Mouse (Mus musculus): ENCODE data around the gene Fam186a. TPM values are rescaled to one million over a fixed set of nuclear protein-coding genes. Genes with fewer than 3 reads are reported as not detected.
"Not testable (repeated sequence)": the region's sequence is repeated elsewhere in the genome, so short reads cannot be mapped to it uniquely, and the experiment has no call there.

The Fam186a gene
- total RNA-seq, 1 experiment = 0.13 TPM

- DNase-seq (ENCODE audit: low read depth, low spot score) = no peak
- Histone ChIP-seq H3K9me3 (ENCODE audit: control insufficient read depth, insufficient read depth, low read depth, low read length) (no peaks in the 10 kb centered on the region), H3K9ac (ENCODE audit: insufficient read depth, low read depth, low read length, poor library complexity, severe bottlenecking) (no peak overlapping the region), H3K4me3 (ENCODE audit: insufficient read depth in 1 of 2, low read depth in 1 of 2, low read length in 2 of 2, poor library complexity in 1 of 2, severe bottlenecking in 1 of 2) (no peak overlapping the region), H3K27ac (ENCODE audit: insufficient read depth, low read depth, low read length, poor library complexity, severe bottlenecking) (no peak overlapping the region), H3K36me3 (ENCODE audit: control insufficient read depth, insufficient read depth, low read length, poor library complexity, severe bottlenecking) (peaks cover 14% of the 10 kb centered on the region), H3K4me1 (ENCODE audit: control insufficient read depth in 2 of 2, insufficient read depth in 2 of 2, low read length in 2 of 2, poor library complexity in 1 of 2) (no peaks in the 10 kb centered on the region)
- in situ Hi-C loops (cut with MboI; ENCODE audit: low sequenced_read_pairs in 2 of 2, unreplicated experiment in 2 of 2) = no loop called here
- no peak for TF ChIP-seq ZC3H11A (IDR thresholded peaks at IDR 0.05; ENCODE audit: borderline replicate concordance, low read depth, low read length)
- TF ChIP-seq ZNF384 (IDR thresholded peaks at IDR 0.05; ENCODE audit: low read depth, low read length) = peak; percentile 69; the same call in 1 of the 2 replicates
Measured at GRCm38 (mm10) chr15:99997114-99997804, 30.4 kb upstream of the Fam186a start.

GRCm38 (mm10) chr15:99993100-99993499 lies 26.2 kb upstream of the Fam186a start:
- H3K36me3 ChIP-seq (ENCODE audit: control insufficient read depth, insufficient read depth, low read length, poor library complexity, severe bottlenecking) = peaks cover 12% of the 10 kb centered on the region

GRCm38 (mm10) chr15:99979715-99980114 lies 12.9 kb upstream of the Fam186a start:
- Histone ChIP-seq H3K9ac (ENCODE audit: insufficient read depth, low read depth, low read length, poor library complexity, severe bottlenecking) (no peak overlapping the region), H3K9me3 (ENCODE audit: control insufficient read depth, insufficient read depth, low read depth, low read length) (no peaks in the 10 kb centered on the region), H3K4me1 (ENCODE audit: control insufficient read depth in 2 of 2, insufficient read depth in 2 of 2, low read length in 2 of 2, poor library complexity in 1 of 2) (peaks cover 2% of the 10 kb centered on the region in 2 experiments; a peak in 3 of 4 replicates), H3K4me3 (ENCODE audit: insufficient read depth in 1 of 2, low read depth in 1 of 2, low read length in 2 of 2, poor library complexity in 1 of 2, severe bottlenecking in 1 of 2) (no peak overlapping the region), H3K36me3 (ENCODE audit: control insufficient read depth, insufficient read depth, low read length, poor library complexity, severe bottlenecking) (no peaks in the 10 kb centered on the region; the same call in none of the 2 replicates), H3K27ac (ENCODE audit: insufficient read depth, low read depth, low read length, poor library complexity, severe bottlenecking) (no peak overlapping the region)
- TF ChIP-seq ZC3H11A (IDR thresholded peaks at IDR 0.05; ENCODE audit: borderline replicate concordance, low read depth, low read length) = no peak
- TF ChIP-seq ZNF384 (IDR thresholded peaks at IDR 0.05; ENCODE audit: low read depth, low read length) = no peak
- no peak for TF ChIP-seq CHD2 (IDR thresholded peaks at IDR 0.05; ENCODE audit: low read depth, low read length)
- no peak for TF ChIP-seq MAFK (IDR thresholded peaks at IDR 0.05; ENCODE audit: insufficient read depth, low read depth, low read length)
- no peak for TF ChIP-seq HCFC1 (IDR thresholded peaks at IDR 0.05; ENCODE audit: borderline replicate concordance, insufficient read depth, low read length)
- DNase-seq (ENCODE audit: low read depth, low spot score) = no peak
- in situ Hi-C loops (cut with MboI; ENCODE audit: low sequenced_read_pairs in 2 of 2, unreplicated experiment in 2 of 2) = no loop called here

More at GRCm38 (mm10) chr15:99993100-99993499, 26.2 kb upstream of the Fam186a start:
- Histone ChIP-seq H3K4me1 (ENCODE audit: control insufficient read depth in 2 of 2, insufficient read depth in 2 of 2, low read length in 2 of 2, poor library complexity in 1 of 2) (no peaks in the 10 kb centered on the region), H3K4me3 (ENCODE audit: insufficient read depth in 1 of 2, low read depth in 1 of 2, low read length in 2 of 2, poor library complexity in 1 of 2, severe bottlenecking in 1 of 2) (no peak overlapping the region), H3K9ac (ENCODE audit: insufficient read depth, low read depth, low read length, poor library complexity, severe bottlenecking) (no peak overlapping the region), H3K27ac (ENCODE audit: insufficient read depth, low read depth, low read length, poor library complexity, severe bottlenecking) (no peak overlapping the region), H3K9me3 (ENCODE audit: control insufficient read depth, insufficient read depth, low read depth, low read length) (no peaks in the 10 kb centered on the region)
- no peak for DNase-seq (ENCODE audit: low read depth, low spot score)
- no peak for TF ChIP-seq CHD2 (IDR thresholded peaks at IDR 0.05; ENCODE audit: low read depth, low read length)
- no peak for TF ChIP-seq ZNF384 (IDR thresholded peaks at IDR 0.05; ENCODE audit: low read depth, low read length)
- TF ChIP-seq HCFC1 (IDR thresholded peaks at IDR 0.05; ENCODE audit: borderline replicate concordance, insufficient read depth, low read length) = no peak
- in situ Hi-C loops (cut with MboI; ENCODE audit: low sequenced_read_pairs in 2 of 2, unreplicated experiment in 2 of 2) = no loop called here

- H3K36me3 ChIP-seq (ENCODE audit: control insufficient read depth, insufficient read depth, low read length, poor library complexity, severe bottlenecking) = no peaks in the 10 kb centered on the region; the same call in none of the 2 replicates
- peaks cover 4 to 7% of the 10 kb centered on the region in 2 experiments; a peak in 3 of 4 replicates for H3K4me1 ChIP-seq (ENCODE audit: control insufficient read depth in 2 of 2, insufficient read depth in 2 of 2, low read length in 2 of 2, poor library complexity in 1 of 2)
- TF ChIP-seq ZNF384 (IDR thresholded peaks at IDR 0.05; ENCODE audit: low read depth, low read length) = no peak
- no peak for TF ChIP-seq CHD2 (IDR thresholded peaks at IDR 0.05; ENCODE audit: low read depth, low read length)
- no peak for TF ChIP-seq MAFK (IDR thresholded peaks at IDR 0.05; ENCODE audit: insufficient read depth, low read depth, low read length)
- no peak for TF ChIP-seq HCFC1 (IDR thresholded peaks at IDR 0.05; ENCODE audit: borderline replicate concordance, insufficient read depth, low read length)
- TF ChIP-seq ZC3H11A (IDR thresholded peaks at IDR 0.05; ENCODE audit: borderline replicate concordance, low read depth, low read length) = no peak
- H3K9me3 ChIP-seq (ENCODE audit: control insufficient read depth, insufficient read depth, low read depth, low read length) = no peaks in the 10 kb centered on the region
- no peak for DNase-seq (ENCODE audit: low read depth, low spot score)
- H3K27ac ChIP-seq (ENCODE audit: insufficient read depth, low read depth, low read length, poor library complexity, severe bottlenecking) = no peak overlapping the region
- in situ Hi-C loops (cut with MboI; ENCODE audit: low sequenced_read_pairs in 2 of 2, unreplicated experiment in 2 of 2) = no loop called here
- no peak overlapping the region for H3K4me3 ChIP-seq (ENCODE audit: insufficient read depth in 1 of 2, low read depth in 1 of 2, low read length in 2 of 2, poor library complexity in 1 of 2, severe bottlenecking in 1 of 2)
- no peak overlapping the region for H3K9ac ChIP-seq (ENCODE audit: insufficient read depth, low read depth, low read length, poor library complexity, severe bottlenecking)
Measured at GRCm38 (mm10) chr15:99979266-99979665, 12.4 kb upstream of the Fam186a start.

- in situ Hi-C loops (cut with MboI; ENCODE audit: low sequenced_read_pairs in 2 of 2, unreplicated experiment in 2 of 2); H3K9me3 ChIP-seq (ENCODE audit: control insufficient read depth, insufficient read depth, low read depth, low read length): not testable (repeated sequence)
Measured at GRCm38 (mm10) chr15:99976121-99976520, 9.3 kb upstream of the Fam186a start.

More at GRCm38 (mm10) chr15:99976121-99976520, 9.3 kb upstream of the Fam186a start:
- not testable (repeated sequence) for H3K36me3 ChIP-seq (ENCODE audit: control insufficient read depth, insufficient read depth, low read length, poor library complexity, severe bottlenecking); DNase-seq (ENCODE audit: low read depth, low spot score); H3K9ac ChIP-seq (ENCODE audit: insufficient read depth, low read depth, low read length, poor library complexity, severe bottlenecking); H3K4me3 ChIP-seq (ENCODE audit: insufficient read depth in 1 of 2, low read depth in 1 of 2, low read length in 2 of 2, poor library complexity in 1 of 2, severe bottlenecking in 1 of 2); H3K4me1 ChIP-seq (ENCODE audit: control insufficient read depth in 2 of 2, insufficient read depth in 2 of 2, low read length in 2 of 2, poor library complexity in 1 of 2); H3K27ac ChIP-seq (ENCODE audit: insufficient read depth, low read depth, low read length, poor library complexity, severe bottlenecking)
- TF ChIP-seq ZNF384 (IDR thresholded peaks at IDR 0.05; ENCODE audit: low read depth, low read length) = peak; percentile 84
